Mouse (Mus musculus): ENCODE data around the gene Itprid2. TPM values are rescaled to one million over a fixed set of nuclear protein-coding genes. Genes with fewer than 3 reads are reported as not detected.

The Itprid2 gene
- total RNA-seq (2023), result 37.5 TPM

DNA sequence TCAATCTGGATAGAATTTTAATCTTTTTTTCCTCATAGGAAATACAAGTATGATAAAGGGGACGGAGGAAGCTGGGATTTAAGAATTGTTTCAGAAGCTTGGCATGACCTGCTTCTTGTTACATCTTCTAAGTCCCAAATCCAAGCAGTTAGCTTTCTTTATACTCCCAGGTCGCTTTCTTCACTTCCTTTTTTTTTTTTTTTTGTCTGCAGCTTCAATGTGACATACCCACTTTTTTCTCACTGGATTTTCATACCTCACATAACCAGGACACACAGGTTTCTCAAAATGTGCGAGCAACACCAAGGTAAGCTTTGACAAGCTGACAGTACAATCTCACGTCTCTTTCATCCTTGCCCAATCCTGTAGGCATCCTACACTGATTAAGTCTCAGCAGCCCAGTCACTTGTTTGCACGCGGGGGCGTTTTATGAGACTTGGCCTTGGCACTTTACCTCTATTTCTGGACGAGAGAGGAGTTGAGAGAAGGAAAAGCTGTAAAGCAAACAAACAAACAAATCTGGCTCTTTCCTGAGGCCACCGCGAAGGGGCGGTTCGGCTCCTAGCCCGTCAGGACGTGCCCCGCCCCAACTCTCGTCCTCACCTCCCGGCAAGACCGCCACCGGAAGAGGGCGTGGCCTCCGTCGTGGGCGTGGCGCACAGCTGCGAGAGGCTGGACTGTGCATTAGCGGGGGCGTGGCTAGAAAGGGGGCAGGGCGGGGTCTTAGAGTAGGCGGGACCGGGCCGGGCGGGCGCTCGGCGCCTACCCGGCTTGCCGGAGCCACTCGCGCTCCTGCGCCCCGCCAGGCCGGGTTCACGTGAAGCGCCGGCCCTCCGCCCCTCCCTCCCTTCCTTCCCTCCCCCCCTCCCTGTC is at the start of gene Itprid2:
Gene Itprid2 (plus strand): TSS at position 825 of the 873 bp plus-strand sequence.

DNA sequence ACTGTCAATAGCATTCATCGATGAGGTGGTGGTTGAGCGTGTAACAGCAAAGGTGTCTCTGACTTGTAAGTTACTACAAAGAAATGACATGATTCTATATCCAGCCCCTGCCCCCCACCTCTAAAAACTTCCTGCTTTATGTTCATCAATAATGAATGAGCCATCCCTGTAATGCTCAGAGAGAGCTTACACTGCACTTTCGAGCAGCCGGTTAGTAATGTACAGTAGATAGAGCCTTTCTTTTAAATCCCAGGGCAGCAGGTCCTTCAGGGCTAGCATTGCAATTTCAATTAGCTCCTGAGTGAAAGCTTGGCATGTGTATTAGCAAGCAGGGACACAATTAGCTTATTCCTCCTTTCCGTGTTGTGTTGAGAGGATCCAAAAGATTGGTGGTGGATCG is 72.4 kb downstream of the Itprid2 start, which contains the start of gene Ppp1r1c:
Gene Ppp1r1c (plus strand): TSS at position 206 of the 400 bp plus-strand sequence.

Other genes with a start within 250 kb of the Itprid2 start
- gene Neurod1, start 178.6 kb upstream of the Itprid2 start, total RNA-seq (2023), result not detected
- 2.3 TPM for gene Cerkl, start 178.6 kb upstream of the Itprid2 start, total RNA-seq (2023)
- not detected for gene Ppp1r1c, start 72.4 kb downstream of the Itprid2 start, total RNA-seq (2023)